Mouse (Mus musculus) hindbrain, postnatal 0 days (tissue): ENCODE measurements at regions not wholly inside any gene's neighbourhood (a gene's known extent, or its start where the extent isn't known, plus 50 kb on each side); places are given as distances from the start of the nearest gene placed in this dataset.

Source experiments
- ATAC-seq: fragments of 200-750 bp; cut with Nextera tagmentation; 2 replicates; pipeline ENCODE4 v1.8.0; 2017; ENCODE audit warnings: mild to moderate bottlenecking, moderate TSS enrichment, moderate library complexity
- DNase-seq: peaks from one replicate; pipeline ENCODE4 v3.0.0-alpha.2; 2015; ENCODE audit warnings: low spot score
- H3K27ac ChIP-seq: fragments of 300-500 bp; sonication (generic); 2 replicates; pipeline ENCODE4 v1.5.1; 2014; ENCODE audit warnings: mild to moderate bottlenecking
- H3K27me3 ChIP-seq: fragments of 300-500 bp; sonication (generic); 2 replicates; pipeline ENCODE4 v1.6.1; 2014; ENCODE audit warnings: low read length, mixed read lengths; ENCODE audit not compliant: insufficient read depth
- H3K36me3 ChIP-seq: fragments of 300-500 bp; sonication (generic); 2 replicates; pipeline ENCODE4 v1.6.1; 2014; ENCODE audit warnings: low read length, mixed read lengths; ENCODE audit not compliant: insufficient read depth
- H3K4me1 ChIP-seq: fragments of 300-500 bp; sonication (generic); 2 replicates; pipeline ENCODE4 v1.6.1; 2014; ENCODE audit warnings: antibody characterized with exemption, low read length, mixed read lengths; ENCODE audit not compliant: insufficient read depth
- H3K4me2 ChIP-seq: fragments of 300-500 bp; sonication (generic); 2 replicates; pipeline ENCODE4 v1.6.1; 2014; ENCODE audit warnings: low read depth, mild to moderate bottlenecking, low read length, moderate library complexity, mixed read lengths
- H3K4me3 ChIP-seq: fragments of 300-500 bp; sonication (generic); 2 replicates; pipeline ENCODE4 v1.5.1; 2014; ENCODE audit warnings: low read length
- H3K9ac ChIP-seq: fragments of 300-500 bp; sonication (generic); replicated peaks from 2 replicates; pipeline ENCODE4 v1.6.1; 2014; ENCODE audit warnings: mild to moderate bottlenecking, low read length, moderate library complexity, mixed read lengths
- H3K9me3 ChIP-seq: fragments of 300-500 bp; sonication (generic); 2 replicates; pipeline ENCODE4 v1.6.1; 2016; ENCODE audit warnings: low read length, mixed read lengths
- CTCF ChIP-seq: IDR thresholded peaks from 2 replicates; pipeline ENCODE4 v1.5.1; 2016; ENCODE audit warnings: antibody characterized with exemption, control low read depth, low read depth
- WGBS: fragments of 180-500 bp; shearing (Covaris S2); extraction: QIAGEN DNeasy Blood & Tissue Kit; methylation state at CpG from one replicate; pipeline ENCODE4 v1.1.7; 2014; 5-methylcytosine and 5-hydroxymethylcytosine counted together

- Histone ChIP-seq H3K27ac (no peak overlapping the region), H3K4me2 (no peak overlapping the region), H3K4me3 (no peak overlapping the region), H3K4me1 (no peaks in the 10 kb centered on the region), H3K9ac (no peak overlapping the region), H3K27me3 (no peaks in the 10 kb centered on the region), H3K36me3 (no peaks in the 10 kb centered on the region), H3K9me3 (no peaks in the 10 kb centered on the region)
- peak; percentile 21 for DNase-seq
- WGBS, result 56% methylated on average over 3 of the region's 3 CpGs
- no peak for ATAC-seq
- TF ChIP-seq CTCF, result no peak
Measured at GRCm38 (mm10) chr14:71115798-71116432, 516.3 kb upstream of the Fam160b2 start.

- peak; percentile 15 for DNase-seq
- no peak for TF ChIP-seq CTCF
- Histone ChIP-seq H3K4me2 (no peak overlapping the region), H3K9me3 (no peaks in the 10 kb centered on the region), H3K9ac (0 out of 2 replicates have a peak overlapping the region, but pooled peaks have one; percentile 17), H3K36me3 (no peaks in the 10 kb centered on the region), H3K4me1 (no peaks in the 10 kb centered on the region), H3K27me3 (no peaks in the 10 kb centered on the region), H3K27ac (peak overlapping the region; percentile 36; the same call in 1 of the 2 replicates), H3K4me3 (no peak overlapping the region)
- WGBS, result 68% methylated on average over 8 of the region's 8 CpGs
- peak; percentile 24; the same call in 1 of the 2 replicates for ATAC-seq
Measured at GRCm38 (mm10) chr14:71115095-71115797, 515.6 kb upstream of the Fam160b2 start.

GRCm38 (mm10) chr14:71113198-71113597 lies 513.6 kb upstream of the Fam160b2 start:
- H3K9me3 ChIP-seq, result no peaks in the 10 kb centered on the region
- no peak for ATAC-seq
- no peaks in the 10 kb centered on the region for H3K27me3 ChIP-seq
- no peak overlapping the region for H3K9ac ChIP-seq
- TF ChIP-seq CTCF, result no peak
- H3K4me3 ChIP-seq, result no peak overlapping the region
- no peak overlapping the region for H3K4me2 ChIP-seq
- no peaks in the 10 kb centered on the region for H3K4me1 ChIP-seq
- no peak overlapping the region for H3K27ac ChIP-seq
- no peaks in the 10 kb centered on the region for H3K36me3 ChIP-seq
- no peak for DNase-seq

GRCm38 (mm10) chr14:71104617-71105016 lies 505.0 kb upstream of the Fam160b2 start:
- Histone ChIP-seq H3K27me3 (no peaks in the 10 kb centered on the region), H3K36me3 (no peaks in the 10 kb centered on the region), H3K4me2 (no peak overlapping the region), H3K27ac (no peak overlapping the region), H3K4me3 (no peak overlapping the region), H3K9me3 (no peaks in the 10 kb centered on the region), H3K4me1 (no peaks in the 10 kb centered on the region), H3K9ac (no peak overlapping the region)
- no peak for DNase-seq
- ATAC-seq, result no peak
- TF ChIP-seq CTCF, result no peak

GRCm38 (mm10) chr14:71103955-71104354 lies 504.3 kb upstream of the Fam160b2 start:
- no peaks in the 10 kb centered on the region for H3K36me3 ChIP-seq
- H3K9me3 ChIP-seq, result no peaks in the 10 kb centered on the region
- H3K27ac ChIP-seq, result no peak overlapping the region
- WGBS, result 87% methylated on average over 5 of the region's 5 CpGs
- no peak overlapping the region for H3K4me2 ChIP-seq
- TF ChIP-seq CTCF, result no peak
- no peak overlapping the region for H3K4me3 ChIP-seq
- DNase-seq (no peak), ATAC-seq (no peak)
- H3K27me3 ChIP-seq, result no peaks in the 10 kb centered on the region
- no peak overlapping the region for H3K9ac ChIP-seq
- no peaks in the 10 kb centered on the region for H3K4me1 ChIP-seq

GRCm38 (mm10) chr14:71095661-71096422 lies 496.2 kb upstream of the Fam160b2 start:
- no peak overlapping the region for H3K9ac ChIP-seq
- H3K36me3 ChIP-seq, result no peaks in the 10 kb centered on the region
- no peaks in the 10 kb centered on the region for H3K4me1 ChIP-seq
- H3K27ac ChIP-seq, result no peak overlapping the region
- DNase-seq (no peak), ATAC-seq (no peak)
- no peak overlapping the region for H3K4me3 ChIP-seq
- no peaks in the 10 kb centered on the region for H3K9me3 ChIP-seq
- no peaks in the 10 kb centered on the region for H3K27me3 ChIP-seq
- no peak for TF ChIP-seq CTCF
- 72% methylated on average over 7 of the region's 7 CpGs for WGBS
- H3K4me2 ChIP-seq, result no peak overlapping the region
